Mouse (Mus musculus): ENCODE measurements around the gene Ccni.

DNA sequence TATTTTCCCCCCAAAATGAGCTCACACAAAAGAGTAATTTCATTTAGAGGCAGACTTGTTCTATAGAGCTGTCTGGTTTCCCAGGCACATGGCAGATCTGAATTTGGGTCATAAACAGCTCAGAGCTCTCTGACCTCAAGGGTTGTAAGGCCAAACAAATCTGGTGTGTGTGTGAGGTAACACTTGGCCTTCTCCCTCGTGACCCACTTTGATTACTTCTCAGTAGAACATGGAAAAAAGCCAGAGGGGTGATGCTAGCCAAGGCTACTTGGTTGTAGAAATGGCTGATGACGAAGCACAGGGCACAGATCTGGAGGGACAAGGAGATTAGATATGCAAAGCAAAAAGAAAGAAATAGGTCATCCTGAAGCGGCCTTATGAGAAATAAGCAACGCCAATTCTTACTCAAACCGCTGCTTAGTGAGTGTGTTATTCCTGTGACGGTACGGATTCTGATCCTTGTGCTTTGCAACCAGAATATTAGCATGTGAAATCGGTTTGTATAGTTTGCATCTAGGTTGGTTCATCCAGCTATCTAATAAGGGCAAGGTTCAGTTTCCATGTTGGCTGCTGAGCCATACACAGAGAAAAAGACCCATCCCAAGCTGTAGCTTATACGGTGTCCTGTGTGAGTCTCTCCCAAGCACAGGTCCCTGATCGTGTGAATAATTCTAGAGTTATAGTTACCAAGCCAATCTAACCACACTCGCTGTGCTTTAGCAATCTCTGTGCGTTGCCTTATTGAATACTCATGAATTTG, 44.9 kb upstream of the Ccni start:
- TF ChIP-seq POLR2A (IDR thresholded peaks at IDR 0.05; ENCODE audit: insufficient read depth, low read length) (no peak), EP300 (IDR thresholded peaks at IDR 0.05; ENCODE audit: insufficient read depth, low read depth, low read length) (no peak)
